Mouse (Mus musculus) hindbrain, postnatal 0 days (tissue): ENCODE measurements at regions not wholly inside any gene's neighbourhood (a gene's known extent, or its start where the extent isn't known, plus 50 kb on each side); places are given as distances from the start of the nearest gene placed in this dataset.

Experiments
- ATAC-seq: fragments of 200-750 bp; cut with Nextera tagmentation; 2 replicates; pipeline ENCODE4 v1.8.0; 2017; ENCODE audit warnings: mild to moderate bottlenecking, moderate TSS enrichment, moderate library complexity
- DNase-seq: peaks from one replicate; pipeline ENCODE4 v3.0.0-alpha.2; 2015; ENCODE audit warnings: low spot score
- H3K27ac ChIP-seq: fragments of 300-500 bp; sonication (generic); 2 replicates; pipeline ENCODE4 v1.5.1; 2014; ENCODE audit warnings: mild to moderate bottlenecking
- H3K27me3 ChIP-seq: fragments of 300-500 bp; sonication (generic); 2 replicates; pipeline ENCODE4 v1.6.1; 2014; ENCODE audit warnings: low read length, mixed read lengths; ENCODE audit not compliant: insufficient read depth
- H3K36me3 ChIP-seq: fragments of 300-500 bp; sonication (generic); 2 replicates; pipeline ENCODE4 v1.6.1; 2014; ENCODE audit warnings: low read length, mixed read lengths; ENCODE audit not compliant: insufficient read depth
- H3K4me1 ChIP-seq: fragments of 300-500 bp; sonication (generic); 2 replicates; pipeline ENCODE4 v1.6.1; 2014; ENCODE audit warnings: antibody characterized with exemption, low read length, mixed read lengths; ENCODE audit not compliant: insufficient read depth
- H3K4me2 ChIP-seq: fragments of 300-500 bp; sonication (generic); 2 replicates; pipeline ENCODE4 v1.6.1; 2014; ENCODE audit warnings: low read depth, mild to moderate bottlenecking, low read length, moderate library complexity, mixed read lengths
- H3K4me3 ChIP-seq: fragments of 300-500 bp; sonication (generic); 2 replicates; pipeline ENCODE4 v1.5.1; 2014; ENCODE audit warnings: low read length
- H3K9ac ChIP-seq: fragments of 300-500 bp; sonication (generic); replicated peaks from 2 replicates; pipeline ENCODE4 v1.6.1; 2014; ENCODE audit warnings: mild to moderate bottlenecking, low read length, moderate library complexity, mixed read lengths
- H3K9me3 ChIP-seq: fragments of 300-500 bp; sonication (generic); 2 replicates; pipeline ENCODE4 v1.6.1; 2016; ENCODE audit warnings: low read length, mixed read lengths
- CTCF ChIP-seq: IDR thresholded peaks from 2 replicates; pipeline ENCODE4 v1.5.1; 2016; ENCODE audit warnings: antibody characterized with exemption, control low read depth, low read depth
- WGBS: fragments of 180-500 bp; shearing (Covaris S2); extraction: QIAGEN DNeasy Blood & Tissue Kit; methylation state at CpG from one replicate; pipeline ENCODE4 v1.1.7; 2014; 5-methylcytosine and 5-hydroxymethylcytosine counted together

DNA sequence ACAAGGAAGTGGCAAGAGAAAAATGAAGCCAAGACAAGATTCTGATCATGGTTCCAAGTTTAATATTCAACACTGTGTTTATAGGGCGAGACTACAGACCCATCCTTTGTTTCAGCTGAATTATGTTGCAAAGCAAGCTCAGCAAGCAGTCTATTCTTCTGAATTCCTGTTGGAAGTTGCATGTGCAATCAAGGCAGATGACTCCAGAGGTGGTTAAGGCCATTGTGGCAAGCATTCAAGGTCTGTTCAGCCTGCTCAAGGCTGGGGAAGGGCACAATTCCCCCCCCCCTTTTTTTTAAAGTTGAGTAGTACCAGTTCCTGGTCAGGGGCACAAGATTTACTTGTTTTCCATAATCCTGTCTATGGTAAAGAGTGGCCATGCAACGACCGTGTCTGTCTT, 431.1 kb downstream of the 1810013L24Rik start:
- no peak for TF ChIP-seq CTCF
- H3K36me3 ChIP-seq = no peaks in the 10 kb centered on the region
- no peak overlapping the region for H3K9ac ChIP-seq
- ATAC-seq = no peak
- no peak for DNase-seq
- no peak overlapping the region for H3K27ac ChIP-seq
- no peak overlapping the region for H3K4me2 ChIP-seq
- no peaks in the 10 kb centered on the region for H3K4me1 ChIP-seq
- no peak overlapping the region for H3K4me3 ChIP-seq
- no peaks in the 10 kb centered on the region for H3K9me3 ChIP-seq
- no peaks in the 10 kb centered on the region for H3K27me3 ChIP-seq
- 77% methylated on average over 3 of the region's 3 CpGs for WGBS

DNA sequence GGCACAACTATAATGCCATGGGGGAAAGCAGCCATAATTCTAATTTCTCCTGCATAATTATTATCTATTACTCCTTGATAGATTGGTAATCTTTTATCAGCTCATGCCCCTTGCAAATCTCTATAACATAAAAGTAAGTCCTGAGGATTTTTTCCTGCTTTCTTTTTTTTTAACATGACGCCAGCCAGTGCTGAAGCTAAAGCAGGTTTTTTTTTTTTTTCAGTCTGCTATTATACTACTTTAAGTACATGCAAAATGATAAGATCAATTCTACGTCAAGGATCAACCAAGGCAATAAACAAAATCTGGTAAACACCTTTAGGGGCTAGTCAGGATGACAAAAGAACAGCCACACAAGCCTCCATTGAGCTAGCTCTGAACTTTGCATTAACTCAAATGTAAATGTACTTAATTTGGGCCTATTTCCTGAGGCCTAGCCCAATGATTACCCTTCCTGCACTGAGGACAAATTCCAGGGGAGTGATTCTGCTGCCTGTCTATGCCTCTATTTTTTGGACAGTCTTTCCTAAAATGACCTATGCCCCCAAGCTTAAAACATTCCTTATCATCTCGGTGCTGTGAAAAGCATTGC, 434.8 kb downstream of the 1810013L24Rik start:
- ATAC-seq (no peak), DNase-seq (no peak)
- Histone ChIP-seq H3K9me3 (no peaks in the 10 kb centered on the region), H3K9ac (no peak overlapping the region), H3K4me1 (no peaks in the 10 kb centered on the region), H3K27me3 (no peaks in the 10 kb centered on the region), H3K4me2 (no peak overlapping the region), H3K36me3 (no peaks in the 10 kb centered on the region), H3K4me3 (no peak overlapping the region), H3K27ac (no peak overlapping the region)
- WGBS = 56% methylated on average over 3 of the region's 3 CpGs
- no peak for TF ChIP-seq CTCF

DNA sequence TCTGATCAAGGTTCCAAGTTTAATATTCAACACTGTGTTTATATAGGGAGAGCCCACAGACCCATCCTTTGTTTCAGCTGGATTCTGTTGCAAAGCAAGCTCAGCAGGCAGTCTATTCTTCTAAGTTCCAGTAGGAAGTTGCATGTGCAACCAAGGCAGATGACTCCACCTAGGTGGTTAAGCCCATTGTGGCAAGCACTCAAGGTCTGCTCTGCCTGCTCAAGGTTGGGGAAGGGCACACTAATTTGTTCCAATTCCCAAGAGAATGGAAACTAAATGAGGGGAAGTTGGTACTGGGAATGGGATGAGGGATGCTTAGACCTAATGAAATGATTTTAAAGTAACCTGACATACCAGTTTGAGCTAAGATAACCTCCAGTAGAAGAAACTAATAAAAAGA, 437.3 kb downstream of the 1810013L24Rik start:
- H3K9me3 ChIP-seq = no peaks in the 10 kb centered on the region
- no peak overlapping the region for H3K9ac ChIP-seq
- no peak for TF ChIP-seq CTCF
- no peak overlapping the region for H3K4me2 ChIP-seq
- ATAC-seq (no peak), DNase-seq (no peak)
- no peaks in the 10 kb centered on the region for H3K36me3 ChIP-seq
- H3K27ac ChIP-seq = no peak overlapping the region
- no peaks in the 10 kb centered on the region for H3K27me3 ChIP-seq
- no peaks in the 10 kb centered on the region for H3K4me1 ChIP-seq
- H3K4me3 ChIP-seq = no peak overlapping the region

DNA sequence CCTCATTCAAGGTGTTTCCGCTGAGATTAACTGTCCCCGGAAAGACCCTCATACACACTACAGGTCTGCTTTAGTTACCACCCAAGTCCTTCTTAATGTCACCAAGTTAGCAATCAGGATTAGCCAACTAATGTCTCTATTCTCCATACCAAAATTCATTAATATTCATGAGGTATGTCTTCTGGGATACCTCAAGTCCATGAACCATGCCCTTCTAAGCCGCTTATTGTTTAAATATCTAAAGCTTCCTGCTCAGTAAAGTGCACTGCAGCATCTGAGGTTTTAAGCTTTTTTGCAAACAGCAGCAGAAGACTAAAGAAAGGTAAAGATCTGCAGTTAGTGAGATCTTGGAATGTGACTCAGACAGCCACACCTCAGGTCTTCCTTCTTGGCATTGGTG, 440.2 kb downstream of the 1810013L24Rik start:
- no peak for ATAC-seq
- DNase-seq = no peak
- Histone ChIP-seq H3K36me3 (no peaks in the 10 kb centered on the region), H3K4me3 (no peak overlapping the region), H3K27me3 (no peaks in the 10 kb centered on the region), H3K4me2 (no peak overlapping the region), H3K4me1 (no peaks in the 10 kb centered on the region), H3K9ac (no peak overlapping the region), H3K9me3 (no peaks in the 10 kb centered on the region), H3K27ac (no peak overlapping the region)
- WGBS = 67% methylated on average over 3 of the region's 3 CpGs
- TF ChIP-seq CTCF = no peak

DNA sequence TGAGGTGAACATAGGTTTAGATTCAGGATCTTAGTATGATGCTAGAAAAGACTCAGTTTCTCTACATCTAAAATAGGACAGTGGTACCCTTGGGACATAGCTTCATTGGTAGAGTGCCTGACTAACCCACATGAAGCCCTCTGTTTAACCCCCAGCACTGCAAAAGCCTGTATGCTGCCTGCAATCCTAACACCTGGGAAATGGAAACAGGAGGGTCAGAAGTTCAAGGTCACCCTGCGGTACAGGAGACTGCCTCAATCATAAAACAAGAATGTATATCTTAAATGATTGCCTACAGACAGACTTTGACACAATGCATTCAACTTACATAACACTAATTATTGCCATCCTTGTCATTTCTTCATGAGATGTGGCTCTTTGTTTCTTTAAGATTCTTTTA, 440.8 kb downstream of the 1810013L24Rik start:
- 85% methylated on average over 1 of the region's 1 CpGs for WGBS
- no peak overlapping the region for H3K9ac ChIP-seq
- no peak for DNase-seq
- H3K9me3 ChIP-seq = no peaks in the 10 kb centered on the region
- ATAC-seq = no peak
- H3K27me3 ChIP-seq = no peaks in the 10 kb centered on the region
- no peaks in the 10 kb centered on the region for H3K36me3 ChIP-seq
- no peak overlapping the region for H3K4me3 ChIP-seq
- no peak overlapping the region for H3K27ac ChIP-seq
- no peak overlapping the region for H3K4me2 ChIP-seq
- H3K4me1 ChIP-seq = no peaks in the 10 kb centered on the region
- no peak for TF ChIP-seq CTCF

DNA sequence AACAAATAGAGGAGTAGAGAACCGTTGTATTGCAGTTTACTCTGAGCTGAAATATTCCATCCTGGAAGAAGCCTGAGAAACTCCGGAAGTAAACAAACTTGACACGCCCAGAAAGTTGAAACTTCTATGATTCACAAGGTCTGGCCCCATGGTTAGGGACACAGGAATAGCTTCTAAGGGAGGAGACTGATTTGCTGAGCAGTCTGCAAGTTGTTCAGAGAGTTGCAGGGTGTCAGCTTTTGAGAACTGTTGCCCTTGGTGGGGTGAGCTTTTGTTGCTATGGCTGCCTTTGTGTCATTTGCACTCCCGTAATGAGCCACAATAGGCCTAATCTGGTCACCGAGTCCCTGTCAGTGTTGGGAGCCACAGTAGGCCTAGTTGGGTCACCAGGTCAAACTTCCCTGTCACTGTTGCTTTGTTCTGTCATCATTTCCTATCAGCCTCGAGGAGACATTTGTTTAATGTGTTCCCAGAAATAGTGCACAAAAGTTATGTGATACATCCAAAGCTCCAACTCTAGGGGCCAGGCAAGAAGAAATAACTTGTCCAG, 443.9 kb downstream of the 1810013L24Rik start:
- no peak for TF ChIP-seq CTCF
- H3K36me3 ChIP-seq = no peaks in the 10 kb centered on the region
- no peaks in the 10 kb centered on the region for H3K27me3 ChIP-seq
- H3K27ac ChIP-seq = no peak overlapping the region
- no peaks in the 10 kb centered on the region for H3K9me3 ChIP-seq
- H3K4me1 ChIP-seq = no peaks in the 10 kb centered on the region
- 39% methylated on average over 6 of the region's 6 CpGs for WGBS
- H3K9ac ChIP-seq = no peak overlapping the region
- ATAC-seq (no peak), DNase-seq (no peak)
- no peak overlapping the region for H3K4me2 ChIP-seq
- no peak overlapping the region for H3K4me3 ChIP-seq

DNA sequence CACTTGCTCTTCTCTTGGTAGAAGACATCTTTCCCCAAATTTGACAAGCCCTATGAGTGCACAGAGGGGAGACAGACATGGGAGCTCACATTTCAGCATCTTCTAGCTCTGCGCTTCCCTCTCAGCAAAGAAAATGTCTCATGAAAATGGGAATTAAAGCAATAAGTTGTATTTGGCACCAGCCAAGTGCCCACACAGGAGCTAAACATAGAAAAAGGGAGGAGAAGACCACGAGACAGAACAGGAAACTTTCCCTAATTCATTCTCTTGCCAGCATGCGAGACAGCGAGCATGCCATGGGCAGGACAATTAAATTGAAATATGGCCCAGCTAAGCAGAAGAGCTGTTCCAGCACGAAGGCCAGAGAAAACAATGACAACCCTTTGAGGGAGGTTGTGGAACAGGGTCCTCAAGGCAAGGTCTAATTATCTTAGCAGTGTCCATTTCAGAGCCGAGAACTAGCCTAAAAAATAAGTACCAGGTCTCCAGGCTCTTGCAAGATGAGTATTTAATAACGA, 444.7 kb downstream of the 1810013L24Rik start:
- Histone ChIP-seq H3K36me3 (no peaks in the 10 kb centered on the region), H3K9ac (no peak overlapping the region), H3K27ac (no peak overlapping the region), H3K27me3 (no peaks in the 10 kb centered on the region), H3K9me3 (no peaks in the 10 kb centered on the region), H3K4me1 (no peaks in the 10 kb centered on the region), H3K4me2 (no peak overlapping the region), H3K4me3 (no peak overlapping the region)
- no peak for TF ChIP-seq CTCF
- ATAC-seq (no peak), DNase-seq (no peak)
- 57% methylated on average over 7 of the region's 7 CpGs for WGBS
